Mouse (Mus musculus): ENCODE data around the gene Defa23. TPM values are rescaled to one million over a fixed set of nuclear protein-coding genes. Genes with fewer than 3 reads are reported as not detected.
"Not testable (repeated sequence)": the region's sequence is repeated elsewhere in the genome, so short reads cannot be mapped to it uniquely, and the experiment has no call there.

Gene Defa23
- not detected for total RNA-seq (2022)

DNA sequence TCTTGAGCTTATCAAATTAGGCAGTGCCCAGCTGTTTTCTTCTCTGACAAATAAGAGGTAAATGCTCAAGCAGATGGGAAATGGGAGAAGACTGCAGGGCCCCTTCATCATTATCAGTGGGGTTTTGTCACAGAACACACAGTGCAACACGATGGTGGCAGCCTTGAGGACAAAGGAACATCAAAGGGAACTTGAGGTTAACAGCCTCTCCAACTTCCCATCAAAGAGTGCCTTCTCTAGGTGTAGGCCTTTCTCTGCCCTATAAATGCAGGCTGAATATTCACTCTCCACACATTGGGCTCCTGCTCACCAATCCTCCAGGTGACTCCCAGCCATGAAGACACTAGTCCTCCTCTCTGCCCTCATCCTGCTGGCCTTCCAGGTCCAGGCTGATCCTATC is at the start of gene Defa23:
Defa23 (plus strand) TSS at position 301 of the 400 bp plus-strand sequence.
- not testable (repeated sequence) for DNase-seq (ENCODE audit: low spot score in 2 of 2)

DNA sequence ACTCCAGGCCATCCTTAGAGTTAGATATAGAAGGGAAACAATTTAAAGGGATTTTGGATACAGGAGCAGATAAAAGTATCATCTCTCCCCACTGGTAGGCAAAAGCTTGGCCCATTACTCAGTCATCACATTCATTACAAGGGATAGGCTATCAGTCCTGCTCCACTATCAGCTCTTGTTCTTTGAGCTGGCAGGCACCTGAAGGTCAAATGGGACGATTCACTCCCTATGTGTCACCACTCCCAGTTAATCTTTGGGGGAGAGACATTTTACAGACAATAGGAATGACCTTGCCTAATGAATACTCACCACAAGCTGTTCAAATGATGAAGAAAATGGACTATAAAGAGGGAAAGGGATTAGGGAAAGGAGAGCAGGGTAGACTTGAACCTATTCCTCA is 48.0 kb upstream of the Defa23 start:
- no peak for DNase-seq (ENCODE audit: low spot score in 2 of 2)

DNA sequence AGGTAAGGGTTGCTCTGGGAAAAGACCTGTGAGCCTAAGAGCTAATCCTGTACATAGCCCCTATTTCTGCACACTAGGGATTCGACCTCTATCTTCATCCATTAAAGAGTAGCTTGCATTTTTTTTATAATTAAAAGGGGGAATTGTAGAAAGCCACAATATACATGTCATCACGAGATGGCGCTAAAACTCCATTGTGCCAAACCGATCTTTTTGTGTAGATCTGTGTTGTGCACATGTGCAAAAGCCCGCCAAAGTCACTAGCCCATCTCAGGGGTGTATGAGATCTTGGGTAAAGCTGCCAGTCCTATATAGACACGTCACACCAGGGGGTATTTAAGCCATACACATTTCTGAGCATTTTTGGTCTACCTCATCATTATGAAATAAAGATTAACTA is 46.3 kb upstream of the Defa23 start:
- DNase-seq (ENCODE audit: low spot score in 2 of 2) = not testable (repeated sequence)

DNA sequence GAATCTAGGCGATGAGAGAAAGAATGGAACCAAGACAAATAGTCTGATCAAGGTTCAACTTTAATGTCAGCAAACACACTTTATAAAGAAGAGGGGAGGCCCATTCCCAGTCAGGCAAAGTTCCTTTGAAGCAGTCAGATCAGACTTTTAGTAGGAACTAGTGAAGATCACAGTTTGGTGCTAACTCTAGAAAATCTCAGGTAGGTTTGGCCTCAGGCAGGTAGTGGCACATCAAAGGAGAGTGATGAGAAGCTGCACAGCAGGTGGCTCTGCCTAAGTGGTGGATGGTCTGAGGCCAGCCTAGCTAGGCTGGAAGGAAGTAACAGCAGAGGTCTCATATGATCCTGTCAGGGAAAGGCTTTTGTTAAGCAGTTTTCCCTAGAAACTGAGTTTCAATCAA is 44.3 kb upstream of the Defa23 start:
- not testable (repeated sequence) for DNase-seq (ENCODE audit: low spot score in 2 of 2)

DNA sequence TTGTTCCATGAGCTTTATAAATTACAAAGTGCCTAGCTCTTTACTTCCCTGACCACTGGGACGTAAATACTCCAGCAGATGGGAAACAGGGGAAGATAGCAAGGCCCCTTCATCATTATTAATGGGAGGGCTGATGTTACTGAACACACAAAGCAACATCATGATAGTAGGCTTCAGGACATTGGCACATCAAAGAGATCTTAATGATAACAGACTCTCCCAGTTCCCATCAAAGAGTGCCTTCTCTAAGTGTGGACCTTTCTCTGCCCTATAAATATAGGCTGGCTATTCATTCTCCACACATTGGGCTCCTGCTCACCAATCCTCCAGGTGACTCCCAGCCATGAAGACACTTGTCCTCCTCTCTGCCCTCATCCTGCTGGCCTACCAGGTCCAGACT is 29.6 kb upstream of the Defa23 start, which contains the start of gene Defa21:
Defa21 (plus strand) TSS at position 301 of the 400 bp plus-strand sequence.
- not testable (repeated sequence) for DNase-seq (ENCODE audit: low spot score in 2 of 2)

DNA sequence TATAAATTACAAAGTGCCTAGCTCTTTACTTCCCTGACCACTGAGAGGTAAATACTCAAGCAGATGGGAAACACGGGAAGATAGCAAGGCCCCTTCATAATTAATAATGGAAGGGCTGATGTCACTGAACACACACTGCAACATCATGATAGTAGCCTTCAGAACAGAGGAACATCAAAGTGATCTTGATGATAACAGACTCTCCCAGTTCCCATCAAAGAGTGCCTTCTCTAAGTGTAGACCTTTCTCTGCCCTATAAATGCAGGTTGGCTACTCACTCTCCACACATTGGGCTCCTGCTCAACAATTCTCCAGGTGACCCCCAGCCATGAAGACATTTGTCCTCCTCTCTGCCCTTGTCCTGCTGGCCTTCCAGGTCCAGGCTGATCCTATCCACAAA is 9.9 kb downstream of the Defa23 start, which contains the start of gene Defa35:
Defa35 (plus strand) TSS at position 301 of the 400 bp plus-strand sequence.
- DNase-seq (ENCODE audit: low spot score in 2 of 2) = not testable (repeated sequence)

DNA sequence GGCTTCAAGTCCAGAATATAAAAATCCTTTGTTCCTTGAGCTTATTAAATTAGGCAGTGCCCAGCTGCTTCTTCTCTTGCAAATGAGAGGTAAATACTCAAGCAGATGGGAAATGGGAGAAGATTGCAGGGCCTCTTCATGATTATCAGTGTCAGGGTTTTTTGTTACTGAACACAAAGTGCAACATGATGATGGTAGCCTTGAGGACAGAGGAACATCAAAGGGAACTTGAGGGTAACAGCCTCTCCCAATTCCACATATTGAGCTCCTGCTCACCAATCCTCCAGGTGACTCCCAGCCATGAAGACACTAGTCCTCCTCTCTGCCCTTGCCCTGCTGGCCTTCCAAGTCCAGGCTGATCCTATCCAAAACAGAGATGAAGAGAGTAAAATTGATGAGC is 29.3 kb downstream of the Defa23 start, which contains the start of gene Defa25:
Defa25 (plus strand) TSS at position 301 of the 400 bp plus-strand sequence.
- not testable (repeated sequence) for DNase-seq (ENCODE audit: low spot score in 2 of 2)

DNA sequence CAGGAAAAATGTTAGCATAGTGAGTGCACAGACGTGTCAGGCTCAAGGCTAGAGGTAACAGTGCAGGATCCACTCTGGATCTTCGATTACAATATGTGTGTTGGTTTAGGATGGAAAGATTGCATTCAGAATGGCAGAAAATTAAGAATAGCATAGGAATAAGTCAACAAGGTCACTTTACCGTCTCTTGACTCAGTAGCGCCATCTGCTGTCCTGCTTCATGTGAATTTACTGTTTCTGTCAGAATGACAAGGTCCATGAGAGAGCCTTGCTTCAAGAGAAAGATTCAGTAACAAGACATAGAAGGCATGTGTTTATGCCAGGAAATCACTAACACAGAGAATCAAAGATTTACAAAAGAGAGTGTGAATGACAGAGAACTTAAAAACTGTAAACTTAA is 38.3 kb downstream of the Defa23 start:
- no peak for DNase-seq (ENCODE audit: low spot score in 2 of 2)

DNA sequence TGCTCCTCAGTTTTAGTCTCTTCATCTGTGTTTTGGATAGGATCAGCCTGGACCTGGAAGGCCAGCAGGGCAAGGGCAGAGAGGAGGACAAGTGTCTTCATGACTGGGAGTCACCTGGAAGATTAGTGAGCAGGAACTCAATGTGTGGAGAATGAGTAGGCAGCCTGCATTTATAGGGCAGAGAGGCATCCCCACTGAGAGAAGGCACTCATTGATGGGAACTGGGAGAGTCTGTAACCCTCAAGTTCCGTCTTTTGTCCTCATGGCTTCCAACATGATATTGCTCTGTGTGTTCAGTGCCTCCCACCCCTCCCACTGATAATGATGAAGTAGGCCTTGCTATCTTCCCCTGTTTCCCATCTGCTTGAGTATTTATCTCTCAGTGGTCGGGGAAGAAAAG is 41.1 kb downstream of the Defa23 start, which contains the start of gene Gm14851:
Gm14851 (minus strand) TSS at position 101 of the 400 bp plus-strand sequence.
- DNase-seq (ENCODE audit: low spot score in 2 of 2) = not testable (repeated sequence)

Other genes with a start within 250 kb of the Defa23 start
- not detected for gene Defb33, start 162.4 kb upstream of the Defa23 start, total RNA-seq (2022)
- not detected for gene Gm15056, start 152.4 kb upstream of the Defa23 start, total RNA-seq (2022)
- gene Gm6040, start 133.0 kb upstream of the Defa23 start, total RNA-seq (2022) = not detected
- not detected for gene AY761185, start 110.3 kb upstream of the Defa23 start, total RNA-seq (2022)
- not detected for gene Defa21, start 29.5 kb upstream of the Defa23 start, total RNA-seq (2022)
- gene Defa35, start 10.0 kb downstream of the Defa23 start, total RNA-seq (2022) = not detected
- not detected for gene Defa25, start 29.4 kb downstream of the Defa23 start, total RNA-seq (2022)
- gene Gm14851, start 41.0 kb downstream of the Defa23 start, total RNA-seq (2022) = not detected
- gene Defa30, start 79.6 kb downstream of the Defa23 start, total RNA-seq (2022) = not detected
- gene Defa22, start 107.2 kb downstream of the Defa23 start, total RNA-seq (2022) = not detected
- not detected for gene Defa31, start 136.6 kb downstream of the Defa23 start, total RNA-seq (2022)
- gene Gm15293, start 146.5 kb downstream of the Defa23 start, total RNA-seq (2022) = not detected
- not detected for gene Gm15292, start 194.7 kb downstream of the Defa23 start, total RNA-seq (2022)